Mouse (Mus musculus): ENCODE results near the gene Aloxe3.

Aloxe3 gene

GRCm38 (mm10) chr11:69180120-69180519 is 54.4 kb downstream of the Aloxe3 start:
- DNase-seq (ENCODE audit: low spot score in 2 of 2) = no peak

GRCm38 (mm10) chr11:69185031-69185430 is 59.3 kb downstream of the Aloxe3 start:
- DNase-seq (ENCODE audit: low spot score in 2 of 2) = no peak

GRCm38 (mm10) chr11:69185936-69186335 is 60.2 kb downstream of the Aloxe3 start:
- no peak for DNase-seq (ENCODE audit: low spot score in 2 of 2)

- DNase-seq (ENCODE audit: low spot score in 2 of 2) = peak in 1 of 2 experiments; percentile 13
Observed at GRCm38 (mm10) chr11:69192840-69193239, 67.1 kb downstream of the Aloxe3 start.

GRCm38 (mm10) chr11:69196766-69197165 is 71.1 kb downstream of the Aloxe3 start:
- DNase-seq (ENCODE audit: low spot score in 2 of 2) = peak in 1 of 2 experiments; percentile 7

- peak in 1 of 2 experiments; percentile 28 for DNase-seq (ENCODE audit: low spot score in 2 of 2)
Observed at GRCm38 (mm10) chr11:69197194-69197593, 71.5 kb downstream of the Aloxe3 start.

- DNase-seq (ENCODE audit: low spot score in 2 of 2) = no peak
Observed at GRCm38 (mm10) chr11:69197743-69198142, 72.0 kb downstream of the Aloxe3 start, which contains the start of gene Alox8. Alox8 (minus strand) TSS chr11:69197843.
